Mouse (Mus musculus) lung, adult 2 months (tissue): ENCODE data around the gene Chad.

ENCODE experiments used
- CTCF ChIP-seq: fragments of 200-500 bp; IDR thresholded peaks from 2 replicates; pipeline ENCODE4 v1.5.1; 2011; ENCODE audit warnings: mild to moderate bottlenecking, low read length, control low read depth; ENCODE audit not compliant: insufficient read depth
- POLR2A ChIP-seq: fragments of 200-500 bp; IDR thresholded peaks from 2 replicates; pipeline ENCODE4 v1.6.1; 2011; ENCODE audit warnings: low read depth, mild to moderate bottlenecking, control low read depth, low read length, borderline replicate concordance; ENCODE audit errors: extremely low read depth

GRCm38 (mm10) chr11:94549691-94550441 is 15.0 kb upstream of the Chad start:
- TF ChIP-seq POLR2A (no peak), CTCF (no peak)
